In genomic region chr11:18709628-18710027, GRCm38 (mm10) we compare ENCODE assay signal across 19 mouse cellular contexts.
DNase-seq lines count a peak whose midpoint lies in the region; ATAC-seq lines count a peak whose summit lies in the region.
"Had no signal": no experiment of that assay in that cellular context is flagged by ENCODE, and none has a peak within 500 bp of the region (broad histone marks: within the 10 kb centered on the region; RNA-seq: fewer than 3 reads in every experiment).

No protein-coding gene starts in this region.

- H3K4me2 ChIP-seq in midbrain, embryonic 15.5 days: no peak overlapping the region

- intact Hi-C loops in left cerebral cortex, postnatal 14 days (cut with DNase I): no loop called here

- WGBS in midbrain, embryonic 15.5 days: 83% methylated on average over 3 of the region's 3 CpGs

- H3K9me3 ChIP-seq in midbrain, embryonic 15.5 days: no peaks in the 10 kb centered on the region
- H3K9me3 ChIP-seq: G1E had no signal

- no peak for DNase-seq in left cerebral cortex, postnatal 14 days (ENCODE audit: low spot score in 2 of 2)
- DNase-seq: adrenal gland, adult 2 months; adrenal gland, adult 8-10 months; adrenal gland, postnatal 10 days; adrenal gland, postnatal 14 days; adrenal gland, postnatal 25 days; adrenal gland, postnatal 36 days; B cell, adult 2 months; cerebellum, adult 11 months; cerebellum, adult 11-12 months; cerebellum, adult 18-20 months had no signal

- peak; percentile 63 for ATAC-seq in megakaryocyte progenitor cell, adult 5-6 weeks (replicated peaks; ENCODE audit: poor library complexity)
- peak; percentile 68; the same call in 1 of the 2 replicates for ATAC-seq in megakaryocyte-erythroid progenitor cell, adult 5-6 weeks (replicated peaks; ENCODE audit: low FRiP score, low TSS enrichment, poor library complexity, severe bottlenecking)
- no peak for ATAC-seq in midbrain, embryonic 15.5 days (replicated peaks)
- ATAC-seq: activated CD4-positive, CD25-positive, alpha-beta regulatory T cell, adult 4 months; CD4-positive, CD25-positive, alpha-beta regulatory T cell, adult 4 months; Patski had no signal

- no peak overlapping the region for H3K9ac ChIP-seq in midbrain, embryonic 15.5 days

- H3K4me1 ChIP-seq in midbrain, embryonic 15.5 days: no peaks in the 10 kb centered on the region

- no peak overlapping the region for H3K27ac ChIP-seq in midbrain, embryonic 15.5 days

- no peak overlapping the region for H3K4me3 ChIP-seq in midbrain, embryonic 15.5 days

- no peaks in the 10 kb centered on the region for H3K36me3 ChIP-seq in midbrain, embryonic 15.5 days (replicated peaks)
- H3K36me3 ChIP-seq: G1E had no signal

- no peaks in the 10 kb centered on the region for H3K27me3 ChIP-seq in midbrain, embryonic 15.5 days (replicated peaks)
- H3K27me3 ChIP-seq: CH12.LX, Patski had no signal
